Mouse (Mus musculus) MEL (cell line): ENCODE measurements around the gene 2410002F23Rik. TPM values are rescaled to one million over a fixed set of nuclear protein-coding genes. Genes with fewer than 3 reads are reported as not detected.

Experiments
- DNase-seq: peaks from one replicate; pipeline ENCODE4 v3.0.0; 2011; ENCODE audit warnings: low read depth, low spot score
- H3K27ac ChIP-seq: 2 replicates; pipeline ENCODE4 v1.5.1; 2012; ENCODE audit warnings: low read depth, mild to moderate bottlenecking, control low read depth, low read length, moderate library complexity; ENCODE audit not compliant: control insufficient read depth
- H3K27me3 ChIP-seq, 2 experiments: fragments of 150-350 bp in 1 of 2; sonication (generic) in 1 of 2; 2 replicates each; pipeline ENCODE4 v1.6.1; 2012; ENCODE audit warnings: low read length in 2 of 2, mild to moderate bottlenecking in 2 of 2, improper control_type of control experiment in 1 of 2, moderate library complexity in 1 of 2; ENCODE audit not compliant: insufficient read depth in 2 of 2, control insufficient read depth in 1 of 2
- H3K36me3 ChIP-seq, 2 experiments: 2 replicates each; pipeline ENCODE4 v1.6.1; 2012 to 2014; ENCODE audit warnings: low read length in 2 of 2, improper control_type of control experiment in 1 of 2, inconsistent platforms in 1 of 2, mild to moderate bottlenecking in 1 of 2; ENCODE audit not compliant: insufficient read depth in 2 of 2, control insufficient read depth in 1 of 2
- H3K4me1 ChIP-seq, 2 experiments: fragments of 150-350 bp in 1 of 2; sonication (generic) in 1 of 2; 2 replicates each; pipeline ENCODE4 v1.6.1; 2012; ENCODE audit warnings: low read length in 2 of 2, improper control_type of control experiment in 1 of 2, mild to moderate bottlenecking in 1 of 2; ENCODE audit not compliant: insufficient read depth in 2 of 2, control insufficient read depth in 1 of 2
- H3K4me3 ChIP-seq, 2 experiments: fragments of 150-350 bp in 1 of 2; sonication (generic) in 1 of 2; 2 replicates each; pipeline ENCODE4 v1.5.1; 2012; ENCODE audit warnings: low read depth in 2 of 2, low read length in 2 of 2, mild to moderate bottlenecking in 2 of 2, moderate library complexity in 2 of 2, control low read depth in 1 of 2, improper control_type of control experiment in 1 of 2; ENCODE audit not compliant: control insufficient read depth in 1 of 2, insufficient read depth in 1 of 2
- H3K79me2 ChIP-seq: 2 replicates; pipeline ENCODE4 v1.6.1; 2012; ENCODE audit warnings: mild to moderate bottlenecking, low read length, moderate library complexity; ENCODE audit not compliant: control insufficient read depth, poor library complexity, insufficient read depth
- H3K9ac ChIP-seq: 2 replicates; pipeline ENCODE4 v1.6.1; 2012; ENCODE audit warnings: low read depth, mild to moderate bottlenecking, control low read depth, low read length, moderate library complexity; ENCODE audit not compliant: control insufficient read depth, poor library complexity, severe bottlenecking
- H3K9me3 ChIP-seq: fragments of 150-350 bp; sonication (generic); replicated peaks from 2 replicates; pipeline ENCODE4 v1.6.1; 2012; ENCODE audit warnings: mild to moderate bottlenecking, low read length, improper control_type of control experiment, moderate library complexity; ENCODE audit not compliant: insufficient read depth
- CHD1 ChIP-seq: IDR thresholded peaks from 2 replicates; pipeline ENCODE4 v1.6.1; 2012; ENCODE audit warnings: low read depth, mild to moderate bottlenecking, inconsistent platforms, low read length, improper control_type of control experiment
- CTCF ChIP-seq, 3 experiments: IDR thresholded peaks in 2 of 3; conservative IDR thresholded peaks in 1 of 3; 2 replicates each; pipeline ENCODE4 v1.5.1; 2011 to 2012; ENCODE audit warnings: low read length in 3 of 3, low read depth in 2 of 3, mild to moderate bottlenecking in 2 of 3, improper control_type of control experiment in 1 of 3, inconsistent platforms in 1 of 3, mixed read lengths in 1 of 3, moderate library complexity in 1 of 3; ENCODE audit not compliant: control insufficient read depth in 1 of 3, insufficient read depth in 1 of 3, poor library complexity in 1 of 3, severe bottlenecking in 1 of 3
- E2F4 ChIP-seq: IDR thresholded peaks from 2 replicates; pipeline ENCODE4 v1.6.1; 2011; ENCODE audit warnings: low read depth, low read length, improper control_type of control experiment, borderline replicate concordance
- EP300 ChIP-seq, 2 experiments: IDR thresholded peaks; 2 replicates each; pipeline ENCODE4 v1.6.1; 2011; ENCODE audit warnings: improper control_type of control experiment in 2 of 2, low read length in 2 of 2, low read depth in 1 of 2, mild to moderate bottlenecking in 1 of 2
- ETS1 ChIP-seq: IDR thresholded peaks from 2 replicates; pipeline ENCODE4 v1.6.1; 2012; ENCODE audit warnings: low read depth, mild to moderate bottlenecking, inconsistent platforms, low read length, improper control_type of control experiment, moderate library complexity
- HCFC1 ChIP-seq: IDR thresholded peaks from 2 replicates; pipeline ENCODE4 v1.6.1; 2012; ENCODE audit warnings: low read depth, mild to moderate bottlenecking, inconsistent platforms, low read length, improper control_type of control experiment, moderate library complexity
- JUND ChIP-seq: IDR thresholded peaks from 2 replicates; pipeline ENCODE4 v1.6.1; 2011; ENCODE audit warnings: low read depth, mild to moderate bottlenecking, improper control_type of control experiment, low read length
- KAT2A ChIP-seq: conservative IDR thresholded peaks from 2 replicates; pipeline ENCODE4 v1.6.1; 2012; ENCODE audit warnings: low read depth, low read length, improper control_type of control experiment, inconsistent platforms
- MXI1 ChIP-seq: IDR thresholded peaks from 2 replicates; pipeline ENCODE4 v1.6.1; 2011; ENCODE audit warnings: mild to moderate bottlenecking, low read depth, low read length, improper control_type of control experiment
- MYB ChIP-seq: IDR thresholded peaks from 2 replicates; pipeline ENCODE4 v1.6.1; 2011; ENCODE audit warnings: mild to moderate bottlenecking, low read depth, low read length, improper control_type of control experiment
- MYC ChIP-seq: IDR thresholded peaks from 2 replicates; pipeline ENCODE4 v1.6.1; 2011; ENCODE audit warnings: low read depth, mild to moderate bottlenecking, low read length, improper control_type of control experiment, moderate library complexity
- NRF1 ChIP-seq: IDR thresholded peaks from 2 replicates; pipeline ENCODE4 v1.6.1; 2014; ENCODE audit warnings: low read depth, mild to moderate bottlenecking, inconsistent platforms, low read length, improper control_type of control experiment, moderate library complexity; ENCODE audit not compliant: poor library complexity, insufficient read depth, severe bottlenecking
- POLR2AphosphoS2 ChIP-seq: IDR thresholded peaks from 2 replicates; pipeline ENCODE4 v1.6.1; 2011; ENCODE audit warnings: low read length, improper control_type of control experiment
- RAD21 ChIP-seq: IDR thresholded peaks from 2 replicates; pipeline ENCODE4 v1.6.1; 2011; ENCODE audit warnings: mild to moderate bottlenecking, low read depth, low read length, improper control_type of control experiment
- TAL1 ChIP-seq: IDR thresholded peaks from 2 replicates; pipeline ENCODE4 v1.6.1; 2012; ENCODE audit warnings: mild to moderate bottlenecking, inconsistent platforms, low read length, moderate library complexity, mixed read lengths
- TBP ChIP-seq: IDR thresholded peaks from 2 replicates; pipeline ENCODE4 v1.8.0; 2011; ENCODE audit warnings: low read depth, low read length, improper control_type of control experiment
- TCF12 ChIP-seq: IDR thresholded peaks from 2 replicates; pipeline ENCODE4 v1.6.1; 2014; ENCODE audit warnings: low read depth, mild to moderate bottlenecking, inconsistent platforms, low read length, improper control_type of control experiment, moderate library complexity
- UBTF ChIP-seq: IDR thresholded peaks from 2 replicates; pipeline ENCODE4 v1.6.1; 2012; ENCODE audit warnings: low read depth, mild to moderate bottlenecking, inconsistent platforms, low read length, improper control_type of control experiment, moderate library complexity, borderline replicate concordance; ENCODE audit not compliant: insufficient read depth
- USF2 ChIP-seq, 2 experiments: IDR thresholded peaks; 2 replicates each; pipeline ENCODE4 v1.6.1; 2011 to 2012; ENCODE audit warnings: improper control_type of control experiment in 2 of 2, low read length in 2 of 2, borderline replicate concordance in 1 of 2, inconsistent platforms in 1 of 2, low read depth in 1 of 2, mild to moderate bottlenecking in 1 of 2; ENCODE audit not compliant: insufficient read depth in 1 of 2
- ZMIZ1 ChIP-seq: IDR thresholded peaks from 2 replicates; pipeline ENCODE4 v1.6.1; 2012; ENCODE audit warnings: low read depth, mild to moderate bottlenecking, inconsistent platforms, low read length, improper control_type of control experiment, moderate library complexity
- polyA plus RNA-seq, 2 experiments: library from polyadenylated mRNA; stranded (reverse) in 1 of 2; unstranded in 1 of 2; fragments of >175 nt in 1 of 2; fragments of >200 nt in 1 of 2; gene quantifications; 2 replicates each; pipeline versions ENCODE4 v1.2.1 to v1.2.4; 2012; ENCODE audit warnings: low replicate concordance in 2 of 2, low read depth in 1 of 2; ENCODE audit not compliant: insufficient read length in 2 of 2, insufficient read depth in 1 of 2, missing spikeins in 1 of 2
- total RNA-seq: library from RNA; depleted of rRNA; stranded (reverse); fragments of 300-350 nt; gene quantifications from 2 replicates; pipeline ENCODE4 v1.2.3, GENCODE M21; 2012

The 2410002F23Rik gene
- total and polyA plus RNA-seq, 3 experiments, result 148 to 841 (median 174) TPM

DNA sequence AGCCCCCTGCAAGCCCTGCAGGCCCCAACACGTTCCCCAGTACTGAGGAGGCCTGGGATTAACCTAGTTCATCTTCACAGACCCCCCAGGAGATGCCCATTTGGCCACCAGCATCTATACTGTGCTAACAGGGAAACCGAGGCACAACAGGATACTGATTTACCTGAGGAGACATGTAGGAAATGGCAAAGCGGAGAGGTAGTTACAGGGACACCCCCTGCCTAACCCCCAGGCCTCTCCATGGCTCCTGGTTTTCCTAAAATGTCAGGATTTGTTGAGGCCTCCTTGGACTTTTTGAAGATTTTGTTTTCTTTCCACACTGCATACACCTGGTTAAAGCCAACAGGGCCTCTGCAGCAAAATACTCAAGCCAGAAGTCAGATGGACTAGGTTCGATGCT lies 10.8 kb downstream of the 2410002F23Rik start, which contains the start of gene Acp4:
Acp4 (minus strand) TSS at position 101 of the 400 bp plus-strand sequence.
- H3K9ac ChIP-seq, result no peak within 1 kb of the TSS
- no peaks in the 10 kb centered on the region for H3K4me1 ChIP-seq
- no peaks in the 10 kb centered on the region for H3K36me3 ChIP-seq
- H3K9me3 ChIP-seq, result no peaks in the 10 kb centered on the region
- no peaks in the 10 kb centered on the region for H3K27me3 ChIP-seq
- TF ChIP-seq CHD1, result no peak
- TF ChIP-seq JUND, result no peak
- no peak for TF ChIP-seq TBP
- no peak for TF ChIP-seq EP300 (IDR thresholded peaks at IDR 0.05; ENCODE audit: low read depth in 1 of 2, low read length in 2 of 2)
- no peak for TF ChIP-seq MYB
- TF ChIP-seq E2F4, result no peak
- no peak for TF ChIP-seq MYC
- no peak for TF ChIP-seq USF2 (IDR thresholded peaks at IDR 0.05; ENCODE audit: borderline replicate concordance in 1 of 2, insufficient read depth in 1 of 2, low read depth in 1 of 2, low read length in 2 of 2)
- no peak for TF ChIP-seq MXI1
- TF ChIP-seq RAD21, result no peak
- TF ChIP-seq, all 39 proteins: peak for 0
- no peak for DNase-seq
- H3K27ac ChIP-seq, result no peak within 1 kb of the TSS
- no peaks in the 10 kb centered on the region for H3K79me2 ChIP-seq
- no peak within 1 kb of the TSS for H3K4me3 ChIP-seq

GRCm38 (mm10) chr7:44260410-44260809 lies 13.9 kb downstream of the 2410002F23Rik start:
- Histone ChIP-seq H3K27ac (no peak overlapping the region), H3K9ac (no peak overlapping the region), H3K9me3 (no peaks in the 10 kb centered on the region), H3K27me3 (no peaks in the 10 kb centered on the region), H3K36me3 (no peaks in the 10 kb centered on the region), H3K4me3 (no peak overlapping the region), H3K79me2 (no peaks in the 10 kb centered on the region), H3K4me1 (no peaks in the 10 kb centered on the region)
- TF ChIP-seq ETS1, result no peak
- TF ChIP-seq CTCF (IDR thresholded peaks at IDR 0.05 in 2 of 3, conservative IDR thresholded peaks at IDR 0.05 in 1 of 3; ENCODE audit: control insufficient read depth in 1 of 3, insufficient read depth in 1 of 3, low read depth in 2 of 3, low read length in 3 of 3, poor library complexity in 1 of 3, severe bottlenecking in 1 of 3), result no peak
- TF ChIP-seq MXI1, result no peak
- TF ChIP-seq RAD21, result no peak
- TF ChIP-seq POLR2AphosphoS2, result no peak
- no peak for TF ChIP-seq TAL1
- TF ChIP-seq ZMIZ1, result no peak
- no peak for TF ChIP-seq TCF12
- DNase-seq, result no peak

- DNase-seq, result no peak
- Histone ChIP-seq H3K4me3 (no peak within 1 kb of the TSS), H3K9ac (no peak within 1 kb of the TSS), H3K4me1 (no peaks in the 10 kb centered on the region), H3K27me3 (no peaks in the 10 kb centered on the region), H3K79me2 (no peaks in the 10 kb centered on the region), H3K9me3 (no peaks in the 10 kb centered on the region), H3K27ac (no peak within 1 kb of the TSS), H3K36me3 (no peaks in the 10 kb centered on the region)
- TF ChIP-seq KAT2A, result no peak
- TF ChIP-seq HCFC1, result no peak
- no peak for TF ChIP-seq NRF1
- TF ChIP-seq UBTF, result no peak
- no peak for TF ChIP-seq E2F4
These were observed 14.6 kb downstream of the 2410002F23Rik start, which contains the start of gene Gm15517 for GRCm38 (mm10) chr7:44261147-44261546. TSS of gene Gm15517 (plus strand) at chr7:44261447.
